Mouse (Mus musculus) 416B (cell line): ENCODE data around the gene Htra2.
A peak's percentile ranks its signal among the peaks of the same experiment; 100 is the strongest.

ENCODE experiments used
- DNase-seq: peaks from one replicate; pipeline ENCODE4 v3.0.0; 2011; ENCODE audit warnings: low read depth

Htra2 gene

DNA sequence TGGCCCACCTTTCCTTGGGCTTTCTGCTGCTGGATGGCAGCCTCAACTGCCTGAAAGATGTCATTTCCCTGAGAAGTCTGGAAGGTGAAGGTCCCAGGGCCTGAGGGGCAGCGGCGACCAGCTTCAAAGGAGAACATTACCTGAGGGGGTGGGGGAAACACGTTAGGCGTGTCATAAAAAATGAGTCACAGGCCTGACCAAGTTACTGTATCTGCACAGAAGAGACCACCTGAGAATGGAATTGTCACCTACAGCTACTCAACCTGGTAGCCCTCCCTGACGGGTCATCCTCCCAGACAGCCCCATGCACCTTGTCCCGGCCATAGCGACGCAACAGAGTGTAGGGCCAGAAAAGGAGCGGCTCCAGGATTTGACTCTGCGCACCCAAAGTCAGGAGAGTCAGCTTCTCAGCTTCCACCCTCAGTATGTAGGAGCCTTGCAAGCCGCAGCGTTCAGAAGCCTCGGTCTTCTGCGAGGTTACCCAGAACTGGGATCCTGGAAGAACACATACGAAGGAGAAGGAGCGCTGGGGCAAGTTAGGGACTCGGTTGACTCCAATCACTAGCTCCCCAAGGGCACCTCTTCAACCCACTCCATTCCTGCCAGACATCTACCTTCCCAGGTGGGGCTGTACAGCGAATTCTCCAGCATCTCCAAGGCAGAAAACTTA is 23.0 kb downstream of the Htra2 start:
- no peak for DNase-seq

DNA sequence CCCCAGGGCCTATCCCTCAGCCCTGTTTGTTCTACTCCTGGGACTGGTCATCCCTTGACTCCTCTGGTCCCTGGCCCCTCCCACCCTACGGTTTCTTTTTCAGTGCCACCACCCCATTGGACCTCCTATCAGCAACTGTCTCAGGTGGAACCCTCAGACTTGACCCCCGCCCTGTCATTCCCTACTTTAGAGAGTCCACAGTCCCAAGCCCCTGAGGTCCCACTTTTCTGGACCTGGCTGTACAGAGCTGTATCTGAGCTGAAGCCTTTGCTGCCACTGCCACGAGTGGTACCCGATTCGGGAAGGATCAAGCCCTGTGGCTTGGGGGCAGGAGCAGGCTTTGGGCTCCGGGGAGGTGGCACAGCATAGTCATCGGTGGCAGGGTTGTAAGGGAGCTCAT is 24.0 kb downstream of the Htra2 start:
- DNase-seq: no peak

DNA sequence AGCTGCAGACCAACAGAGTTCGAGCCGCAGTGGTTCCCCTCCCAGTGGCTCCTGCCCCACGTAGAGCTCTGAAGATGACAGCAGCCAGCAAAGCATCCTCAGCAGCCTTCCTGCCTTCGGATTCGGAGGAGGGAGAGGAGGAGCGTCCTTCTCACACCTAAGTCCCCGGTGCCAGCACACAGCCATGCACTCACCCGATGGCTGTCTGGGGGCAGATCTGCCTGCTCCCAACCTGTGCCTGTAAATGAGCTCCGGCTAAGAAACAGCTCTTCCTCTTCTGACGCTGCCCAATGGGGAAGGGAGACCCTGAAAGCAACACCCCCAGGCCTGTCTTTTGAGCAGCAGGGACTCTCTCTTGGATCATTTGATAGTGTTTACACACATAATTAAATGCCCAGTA is 25.3 kb downstream of the Htra2 start:
- no peak for DNase-seq

DNA sequence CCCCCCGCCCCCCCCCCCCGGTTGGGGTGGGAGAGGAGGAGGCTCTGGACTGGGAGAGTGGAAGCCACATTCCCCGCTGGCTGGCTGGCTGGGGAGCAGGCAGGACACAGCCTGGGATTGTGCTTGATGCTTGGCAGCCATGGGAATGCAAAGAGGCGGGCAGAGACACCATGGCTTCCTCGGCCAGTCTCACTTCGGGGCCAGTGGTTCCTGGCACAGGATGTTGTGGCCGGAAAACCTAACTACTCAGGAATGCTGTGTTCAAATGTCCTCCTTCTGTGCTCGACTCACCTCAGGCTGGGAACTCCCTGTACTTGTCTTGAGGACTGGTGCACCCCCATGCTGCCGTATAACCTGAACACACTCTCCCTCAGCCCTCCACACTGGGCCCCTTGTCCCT is 27.4 kb downstream of the Htra2 start:
- peak; percentile 38 for DNase-seq

DNA sequence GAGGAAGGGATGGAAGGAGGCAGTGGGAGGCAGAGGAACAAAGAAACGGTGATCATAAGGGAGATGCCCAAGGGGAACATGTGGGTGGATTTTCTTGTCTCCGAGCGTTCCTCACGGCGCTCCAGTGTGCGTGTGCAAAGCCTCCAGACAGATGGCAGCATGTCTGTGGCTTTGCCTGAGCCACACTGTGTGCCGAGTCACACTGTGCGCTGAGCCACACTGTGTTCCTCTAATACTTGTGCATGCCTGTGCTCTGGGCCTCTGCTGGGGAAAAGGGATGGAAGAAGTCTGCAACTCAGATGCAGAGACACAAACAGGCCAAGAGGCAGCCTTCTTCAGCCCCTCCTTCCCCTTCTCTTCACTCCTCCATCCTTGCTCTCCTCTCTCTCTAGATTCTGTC is 27.8 kb downstream of the Htra2 start:
- no peak for DNase-seq

DNA sequence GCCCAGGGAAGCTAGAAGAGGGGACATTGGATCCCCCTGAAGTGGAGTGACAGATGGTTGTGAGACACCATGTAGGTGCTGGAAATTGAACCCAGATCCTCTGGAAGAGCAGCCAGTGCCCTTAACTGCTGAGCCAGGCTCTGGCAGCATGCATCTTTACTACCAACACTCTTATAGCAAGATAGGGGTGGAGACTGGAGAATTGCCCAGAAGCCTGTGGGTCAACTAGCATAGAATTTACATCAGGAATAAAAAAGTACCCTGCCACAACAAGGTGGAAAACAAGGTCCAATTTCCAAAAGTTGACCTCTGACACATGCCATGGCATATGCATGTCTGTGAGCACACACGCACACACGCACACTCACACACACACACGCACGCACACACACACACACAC is 29.9 kb downstream of the Htra2 start:
- DNase-seq: no peak

DNA sequence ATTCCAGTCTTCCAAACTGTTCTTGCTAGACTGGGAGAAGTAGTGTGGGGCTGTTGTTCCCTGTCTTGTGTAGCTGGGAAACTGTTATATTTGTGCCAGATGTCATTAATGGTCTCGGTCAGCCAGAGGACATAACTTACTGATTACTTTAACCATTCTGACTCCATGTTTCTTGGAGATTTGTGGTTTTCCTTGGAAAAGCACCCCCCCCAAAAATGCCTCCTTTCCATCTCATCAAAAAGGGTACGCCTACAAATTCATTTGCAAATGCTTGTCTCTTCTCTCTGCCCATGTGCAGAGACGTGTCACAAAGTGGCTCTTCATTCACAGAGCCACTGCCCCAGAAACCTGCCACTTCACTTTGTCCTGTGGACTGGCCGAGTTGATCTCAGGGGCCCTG is 30.7 kb downstream of the Htra2 start:
- DNase-seq: no peak

DNA sequence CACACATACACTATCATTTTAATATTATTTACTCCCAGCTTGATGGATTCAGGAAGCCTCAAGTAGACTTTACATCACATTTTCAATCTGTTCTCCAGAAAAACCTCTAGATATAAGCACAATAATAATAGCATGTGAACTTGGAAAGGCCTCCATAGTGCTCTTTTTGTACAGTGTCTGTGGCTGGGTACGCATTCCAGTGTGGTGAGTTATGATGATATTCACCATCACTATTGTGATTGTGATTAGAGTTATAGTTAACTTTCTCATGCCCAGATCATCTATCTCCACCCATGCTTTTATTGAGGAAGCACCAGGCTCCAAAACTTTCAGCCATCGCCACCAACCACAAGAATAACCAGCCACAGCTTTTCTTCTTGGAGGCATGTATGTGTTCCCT is 31.3 kb downstream of the Htra2 start:
- DNase-seq: no peak

DNA sequence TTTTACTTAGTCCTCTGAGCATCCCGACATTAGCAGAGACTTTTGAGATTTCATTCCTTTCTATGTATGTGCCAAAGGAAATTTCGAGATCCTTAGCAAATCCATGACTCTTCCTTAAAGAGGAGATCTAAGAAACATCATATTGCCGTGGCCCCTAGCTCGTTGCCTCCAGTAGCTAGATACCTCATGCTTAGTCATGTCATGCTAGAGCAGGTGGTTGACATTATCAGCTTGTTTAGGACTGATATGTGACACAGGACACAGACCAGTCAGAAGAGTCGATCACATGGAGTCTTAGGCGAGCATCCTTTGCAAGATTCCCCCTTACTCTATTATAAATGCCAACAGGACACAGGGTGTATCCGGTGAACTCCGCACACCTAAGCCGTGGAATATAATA is 32.1 kb downstream of the Htra2 start:
- no peak for DNase-seq

DNA sequence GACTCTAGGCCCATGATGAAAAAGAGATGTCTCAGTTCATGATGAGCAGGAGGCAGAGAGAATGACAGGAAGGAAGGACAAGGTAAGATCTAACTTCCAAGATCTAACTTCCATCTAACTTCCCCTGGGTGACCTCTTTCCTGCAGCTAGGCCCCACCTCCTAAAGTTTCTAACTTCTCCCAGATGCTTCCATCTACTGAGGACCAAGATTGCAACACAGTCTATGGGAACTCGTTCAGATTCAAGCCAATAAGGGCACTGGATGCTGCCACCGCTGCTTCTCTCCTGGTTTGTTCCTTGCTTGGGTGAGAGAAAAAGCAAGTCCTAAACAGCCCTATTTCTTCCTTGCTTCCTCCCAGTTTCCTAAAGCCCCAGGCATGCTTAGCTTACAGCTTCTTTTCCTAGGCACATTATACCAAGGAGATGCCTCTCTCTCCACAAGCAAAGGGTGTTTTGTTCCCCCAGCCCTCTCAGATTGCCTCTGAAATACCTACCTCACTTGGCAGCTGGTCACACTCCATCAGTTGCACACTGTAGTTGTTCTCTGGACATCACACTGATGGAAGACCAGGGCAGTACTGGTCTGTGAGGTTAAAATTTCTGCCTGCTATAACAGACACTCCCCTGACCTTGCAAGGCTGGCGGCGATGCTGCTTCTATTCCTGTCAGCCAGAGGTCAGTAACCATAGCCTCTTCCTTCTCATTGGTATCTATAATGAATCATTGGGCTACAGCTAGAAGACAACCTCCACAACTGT is 34.1 kb downstream of the Htra2 start:
- no peak for DNase-seq

DNA sequence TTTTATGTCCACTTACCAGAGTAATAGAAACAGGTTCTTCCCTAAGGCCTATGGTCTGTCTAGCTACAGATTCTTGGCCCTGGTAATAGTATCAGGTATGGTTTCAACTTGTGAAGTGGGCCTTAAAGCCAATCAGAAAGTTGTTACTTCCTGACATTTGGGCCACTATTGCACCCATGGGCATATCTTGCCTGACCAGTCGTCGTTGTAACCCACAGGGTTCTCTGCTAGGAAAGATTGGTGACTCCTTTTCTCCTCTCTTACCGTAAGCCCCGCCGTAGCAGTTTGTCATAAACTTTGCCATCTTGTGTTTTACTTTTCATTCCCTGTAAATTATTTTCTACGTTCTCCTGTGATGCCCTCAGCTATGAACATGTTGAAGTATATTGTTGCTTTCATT is 35.0 kb downstream of the Htra2 start:
- DNase-seq: no peak

DNA sequence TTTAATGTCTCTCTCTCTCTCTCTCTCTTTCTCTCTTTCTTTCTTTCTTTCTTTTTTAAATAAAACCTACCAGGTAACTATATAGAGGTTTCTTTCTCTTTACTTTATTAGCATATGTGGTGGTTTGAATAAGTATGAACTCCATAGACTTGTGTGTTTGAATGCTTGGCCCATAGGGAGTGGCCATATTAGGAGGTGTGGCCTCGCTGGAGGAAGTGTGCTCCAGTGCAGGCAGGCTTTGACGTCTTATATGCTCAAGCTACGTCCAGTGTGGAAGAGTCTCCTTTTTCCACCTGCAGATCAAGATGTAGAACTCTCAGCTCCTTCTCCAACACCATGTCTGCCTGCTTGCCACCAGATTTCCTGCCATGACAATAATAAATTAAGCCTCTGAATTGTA is 36.0 kb downstream of the Htra2 start:
- DNase-seq: no peak

DNA sequence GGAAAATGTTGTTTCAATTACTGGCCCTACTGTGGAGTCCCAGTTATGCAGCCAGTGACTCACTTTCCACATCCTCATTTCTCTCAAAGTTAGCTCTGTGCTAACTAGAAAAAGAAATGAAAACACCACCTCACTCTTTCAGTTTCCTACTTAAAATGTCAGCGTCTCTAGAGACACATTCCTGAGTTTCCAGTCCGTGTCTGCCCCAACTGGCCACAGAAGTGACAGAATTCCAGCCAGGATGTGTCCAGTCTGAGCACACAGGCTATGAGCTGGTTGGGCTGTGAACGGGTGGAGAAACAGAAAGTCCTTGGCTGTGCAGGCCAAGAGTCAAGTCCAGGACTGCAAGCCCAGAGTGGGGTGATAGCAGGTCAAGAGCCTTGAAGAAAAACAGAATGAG is 37.9 kb downstream of the Htra2 start:
- no peak for DNase-seq

DNA sequence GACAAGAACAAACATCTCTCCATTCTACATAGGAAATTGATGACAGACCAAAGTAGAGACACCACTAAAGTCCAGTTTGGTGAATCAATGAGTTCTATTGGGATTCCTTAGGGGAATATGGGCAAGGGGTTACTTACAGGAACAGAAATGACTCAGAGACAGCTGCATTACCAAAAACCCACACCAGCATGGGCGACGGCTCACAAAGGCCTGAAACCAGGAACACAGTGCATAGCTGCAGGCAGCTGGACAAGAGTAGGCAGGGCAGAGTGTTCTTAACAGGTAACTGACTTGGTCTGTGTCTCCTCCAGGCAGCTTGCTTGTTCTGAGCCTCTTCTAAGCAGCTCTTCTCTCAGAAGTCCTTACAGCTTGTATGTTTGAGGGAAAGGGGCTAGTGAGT is 39.3 kb downstream of the Htra2 start:
- DNase-seq: no peak

DNA sequence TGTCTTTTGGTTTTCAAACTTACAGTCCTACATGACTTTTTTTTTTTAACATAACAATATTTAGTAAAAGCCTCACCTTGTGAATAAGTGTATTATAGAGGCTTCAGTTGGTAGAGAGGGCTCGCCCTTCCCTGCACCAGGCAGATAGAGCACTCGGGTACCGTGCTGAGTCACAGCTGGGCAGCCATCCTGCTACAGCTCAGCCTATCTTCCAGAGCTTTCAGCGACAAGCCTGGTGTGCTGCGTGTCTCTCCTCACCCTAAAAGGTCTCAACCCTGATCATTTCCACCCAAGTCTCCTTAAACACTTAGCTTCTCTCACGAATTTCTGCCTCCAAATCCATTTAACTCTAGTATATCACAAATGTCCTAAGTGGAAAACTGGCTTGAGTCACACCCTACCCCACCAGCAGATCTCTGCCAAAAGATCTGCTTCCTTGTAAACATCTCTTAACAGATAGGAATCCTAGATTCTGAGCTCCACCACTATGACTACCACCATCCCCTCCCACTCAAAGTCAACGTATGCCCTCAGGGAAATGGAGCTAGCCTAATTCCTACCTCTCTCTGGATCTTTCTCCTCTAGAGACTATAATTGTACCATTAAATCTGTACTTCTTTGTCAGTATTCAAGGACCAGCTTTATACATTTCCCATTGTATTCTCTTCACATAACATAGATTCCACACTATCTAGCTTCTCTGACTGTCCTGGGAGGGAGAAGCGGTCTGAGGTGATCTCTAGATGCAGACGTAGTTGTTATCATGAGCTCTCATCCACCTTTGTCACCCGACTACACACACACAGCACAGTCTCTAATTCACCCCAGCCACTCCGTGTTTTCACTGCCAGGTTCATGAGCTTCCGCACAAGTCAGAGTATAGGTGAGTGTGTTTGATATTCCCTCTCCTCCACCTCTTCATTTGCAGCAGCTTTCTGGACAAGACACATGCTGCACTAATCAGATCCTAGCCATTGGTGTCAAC is 40.3 kb downstream of the Htra2 start:
- peak; percentile 60 for DNase-seq

DNA sequence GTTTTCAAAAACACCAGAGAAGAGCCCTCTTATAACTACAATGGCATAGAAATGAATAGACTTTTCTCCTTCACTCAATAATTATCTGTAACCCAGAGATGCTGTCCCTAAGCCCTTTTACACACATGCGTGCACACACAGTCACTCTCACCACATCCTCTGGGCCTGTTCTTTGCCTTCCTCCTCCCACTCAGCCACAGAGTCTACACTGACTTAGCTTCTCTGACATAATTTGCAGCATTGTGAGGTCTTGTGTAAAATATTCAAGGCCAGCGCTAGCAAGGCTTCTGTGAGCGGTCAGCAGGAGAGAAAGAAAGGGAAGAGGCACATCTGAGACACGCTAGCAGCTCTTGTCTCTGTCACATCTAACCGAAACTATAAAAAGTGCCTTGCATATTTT is 41.6 kb downstream of the Htra2 start:
- peak; percentile 88 for DNase-seq

DNA sequence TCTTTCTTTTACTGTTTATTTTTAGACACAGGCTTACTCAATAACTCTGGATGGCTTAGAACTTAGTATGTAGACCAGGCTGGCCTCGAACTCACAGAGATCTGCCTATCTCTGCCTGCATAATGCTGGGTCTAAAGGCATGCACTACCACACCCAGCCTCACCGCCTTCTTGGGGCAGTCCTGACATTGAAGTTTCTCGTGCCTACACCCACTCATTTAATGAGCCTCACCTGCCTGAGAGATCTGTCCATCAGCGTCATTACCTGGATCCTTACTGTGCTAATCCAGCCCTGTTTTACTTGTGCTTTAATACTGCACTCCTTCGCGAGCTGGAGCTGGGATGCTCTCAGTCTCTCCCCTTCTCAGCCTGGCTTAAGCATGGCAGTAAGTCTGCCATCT is 43.3 kb downstream of the Htra2 start:
- no peak for DNase-seq

DNA sequence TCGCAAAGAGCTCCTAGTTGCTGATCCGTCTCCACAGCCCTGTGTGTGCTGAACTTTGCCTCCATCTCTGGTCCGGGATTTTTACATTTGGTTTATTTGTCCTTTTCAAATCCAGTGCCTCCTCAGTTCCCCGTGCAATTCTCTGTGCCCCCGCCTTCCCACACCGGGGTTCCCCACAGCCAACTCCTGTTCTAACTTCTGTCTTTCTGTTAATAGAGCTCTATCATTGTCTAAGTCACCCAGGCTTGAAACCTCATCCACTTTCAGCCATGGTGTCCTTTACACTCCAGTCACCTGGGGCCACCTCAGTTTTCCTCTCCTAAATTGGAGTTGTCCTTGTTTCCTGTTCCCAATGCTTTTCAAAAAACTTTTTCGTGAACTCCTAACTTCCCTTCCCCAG is 43.8 kb downstream of the Htra2 start:
- DNase-seq: no peak

DNA sequence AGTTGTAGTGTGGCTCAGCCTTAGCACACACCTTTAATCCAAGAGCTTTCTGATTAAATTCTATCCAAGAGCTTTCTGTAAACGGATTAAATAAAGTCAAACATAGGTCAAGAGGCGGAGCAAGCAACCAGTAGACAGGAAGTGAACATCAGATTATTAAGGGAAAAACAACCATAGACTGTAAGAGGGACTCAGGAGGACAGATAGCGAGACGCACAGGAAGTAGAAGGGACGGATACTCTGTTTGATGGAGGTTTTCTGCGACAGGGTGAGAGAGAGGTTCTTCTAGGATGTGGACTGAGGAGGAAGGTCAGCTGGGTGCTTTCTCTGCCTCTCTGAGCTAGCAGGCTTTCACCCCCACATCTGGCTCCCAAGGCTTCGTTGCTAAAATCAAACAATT is 45.1 kb downstream of the Htra2 start:
- peak; percentile 69 for DNase-seq

DNA sequence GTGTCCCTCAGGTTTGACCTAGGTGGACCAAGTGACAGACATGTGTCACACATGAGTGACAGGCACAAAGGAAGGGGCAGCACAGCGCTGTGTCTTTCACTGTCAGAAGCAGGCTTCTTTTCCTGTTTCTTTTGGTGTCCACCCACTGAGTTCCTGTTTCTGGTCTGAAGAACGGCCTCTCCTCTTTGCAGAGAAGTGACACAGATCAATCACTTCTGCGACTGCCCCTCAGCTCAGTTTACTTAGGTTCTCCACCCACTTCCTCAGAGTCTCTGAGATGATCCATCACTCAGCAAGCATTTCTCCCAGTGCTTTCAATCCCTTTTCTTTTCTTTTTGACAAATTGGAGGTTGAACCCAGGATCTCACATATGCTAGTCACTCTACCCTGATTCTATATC is 46.4 kb downstream of the Htra2 start:
- DNase-seq: peak; percentile 75

DNA sequence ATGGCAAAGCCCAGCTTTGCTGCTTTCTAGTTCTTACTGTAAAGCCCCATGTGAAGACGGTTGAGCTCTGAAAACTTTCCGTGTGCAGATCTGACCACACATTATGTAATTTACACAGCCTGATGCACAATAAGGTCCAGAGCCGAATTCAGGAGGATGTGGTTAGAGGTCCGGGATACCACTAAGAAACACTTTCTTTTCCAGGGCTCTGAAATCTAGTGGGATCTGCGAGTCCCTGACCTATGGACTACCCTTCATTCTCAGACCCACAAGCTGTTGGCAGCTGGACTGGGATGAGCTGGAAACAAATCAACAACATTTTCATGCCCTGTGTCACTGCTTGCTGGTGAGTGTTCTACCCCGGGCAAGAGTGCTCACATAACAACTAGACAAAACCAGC is 49.0 kb downstream of the Htra2 start:
- peak; percentile 82 for DNase-seq

DNA sequence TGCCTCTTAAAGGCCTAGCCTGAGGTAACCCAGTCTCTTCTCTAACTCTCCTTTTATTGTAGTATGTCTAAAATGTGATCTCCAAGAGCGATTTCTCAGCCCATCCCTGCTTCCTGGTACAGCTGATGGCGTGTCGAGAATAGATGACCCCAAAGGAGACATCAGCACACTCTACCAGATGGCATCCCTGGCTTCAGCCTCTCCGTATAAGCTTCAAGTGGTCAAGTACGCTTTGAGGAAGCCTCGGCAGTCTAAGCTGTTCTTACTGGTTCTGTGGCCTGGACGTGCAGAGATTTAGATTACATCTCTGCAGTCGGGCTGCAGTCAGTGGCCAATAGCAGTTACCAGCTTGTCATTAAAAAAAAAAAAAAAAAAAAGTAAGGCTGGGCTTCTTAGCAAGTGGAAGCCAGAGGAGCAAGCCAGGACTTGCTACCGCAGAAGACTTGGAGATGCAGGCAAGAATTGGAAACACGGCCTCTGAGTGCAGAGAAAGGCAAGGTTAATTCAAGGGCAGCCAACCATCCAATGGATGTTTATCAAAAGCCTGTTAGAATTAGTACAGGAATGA is 49.5 kb downstream of the Htra2 start:
- DNase-seq: peak; percentile 42
